Mouse (Mus musculus) liver, adult 2 months (tissue): ENCODE measurements around the gene Spata13. TPM values are rescaled to one million over a fixed set of nuclear protein-coding genes. Genes with fewer than 3 reads are reported as not detected.
A peak's percentile ranks its signal among the peaks of the same experiment; 100 is the strongest.

Experiments used
- DNase-seq: peaks from one replicate; pipeline ENCODE4 v3.0.0-alpha.2; 2011; ENCODE audit warnings: low read depth, low spot score; ENCODE audit errors: extremely low read depth
- H3K27ac ChIP-seq: fragments of 200-500 bp; replicated peaks from 2 replicates; pipeline ENCODE4 v1.5.1; 2012; ENCODE audit warnings: low read depth, mild to moderate bottlenecking, control low read depth, inconsistent platforms, low read length; ENCODE audit not compliant: insufficient read depth
- H3K27me3 ChIP-seq: fragments of 200-500 bp; 2 replicates; pipeline ENCODE4 v1.6.1; 2012; ENCODE audit warnings: mild to moderate bottlenecking, moderate library complexity, low read length, inconsistent platforms; ENCODE audit not compliant: control insufficient read depth, insufficient read depth
- H3K36me3 ChIP-seq: fragments of 200-500 bp; 2 replicates; pipeline ENCODE4 v1.6.1; 2012; ENCODE audit warnings: low read length, inconsistent platforms; ENCODE audit not compliant: control insufficient read depth, insufficient read depth
- H3K4me1 ChIP-seq: fragments of 200-500 bp; 2 replicates; pipeline ENCODE4 v1.6.1; 2011; ENCODE audit warnings: low read length; ENCODE audit not compliant: control insufficient read depth, insufficient read depth
- H3K4me3 ChIP-seq: fragments of 200-500 bp; 2 replicates; pipeline ENCODE4 v1.5.1; 2011; ENCODE audit warnings: low read depth, mild to moderate bottlenecking, control low read depth, low read length, moderate library complexity; ENCODE audit not compliant: insufficient read depth
- H3K79me2 ChIP-seq: fragments of 200-500 bp; 2 replicates; pipeline ENCODE4 v1.6.1; 2012; ENCODE audit warnings: inconsistent platforms, mild to moderate bottlenecking, low read length, moderate library complexity; ENCODE audit not compliant: control insufficient read depth, insufficient read depth
- H3K9ac ChIP-seq: fragments of 200-500 bp; 2 replicates; pipeline ENCODE4 v1.6.1; 2012; ENCODE audit warnings: low read depth, mild to moderate bottlenecking, control low read depth, inconsistent platforms, low read length
- CTCF ChIP-seq: fragments of 200-500 bp; IDR thresholded peaks from 2 replicates; pipeline ENCODE4 v1.5.1; 2011; ENCODE audit warnings: low read depth, low read length, control low read depth
- POLR2A ChIP-seq: fragments of 200-500 bp; IDR thresholded peaks from 2 replicates; pipeline ENCODE4 v1.6.1; 2011; ENCODE audit warnings: low read length, control low read depth; ENCODE audit not compliant: insufficient read depth; ENCODE audit errors: extremely low read depth
- WGBS: fragments of 180-500 bp; shearing (Covaris S2); methylation state at CpG from one replicate; pipeline ENCODE4 v1.1.7; 2018; 5-methylcytosine and 5-hydroxymethylcytosine counted together
- polyA plus RNA-seq: library from polyadenylated mRNA; depleted of rRNA; stranded (reverse); fragments of >200 nt; gene quantifications from 2 replicates; pipeline ENCODE4 v1.2.3, GENCODE M21; 2012
- total RNA-seq: library from RNA; depleted of rRNA; stranded (reverse); fragments of >200 nt; gene quantifications from 2 replicates; pipeline ENCODE4 v1.2.3, GENCODE M21; 2014

Gene Spata13
- total and polyA plus RNA-seq, 2 experiments, result 11.9 to 20.6 TPM

GRCm38 (mm10) chr14:60746141-60746540, 112.3 kb downstream of the Spata13 start:
- WGBS, result 88% methylated on average over 10 of the region's 10 CpGs
- H3K36me3 ChIP-seq, result peaks cover 29% of the 10 kb centered on the region; the same call in 1 of the 2 replicates
- no peak overlapping the region for H3K9ac ChIP-seq
- H3K27ac ChIP-seq, result no peak overlapping the region
- H3K27me3 ChIP-seq, result no peaks in the 10 kb centered on the region
- H3K4me3 ChIP-seq, result no peak overlapping the region
- no peaks in the 10 kb centered on the region; the same call in 1 of the 2 replicates for H3K4me1 ChIP-seq
- peak; percentile 27 for DNase-seq
- no peaks in the 10 kb centered on the region for H3K79me2 ChIP-seq
- TF ChIP-seq CTCF, result no peak
- TF ChIP-seq POLR2A, result no peak

GRCm38 (mm10) chr14:60747154-60747870, 113.5 kb downstream of the Spata13 start:
- Histone ChIP-seq H3K36me3 (peaks cover 29% of the 10 kb centered on the region; the same call in 1 of the 2 replicates), H3K9ac (no peak overlapping the region), H3K27ac (no peak overlapping the region), H3K27me3 (no peaks in the 10 kb centered on the region), H3K4me3 (no peak overlapping the region), H3K79me2 (no peaks in the 10 kb centered on the region), H3K4me1 (no peaks in the 10 kb centered on the region; the same call in 1 of the 2 replicates)
- DNase-seq, result no peak
- WGBS, result 93% methylated on average over 21 of the region's 21 CpGs
- TF ChIP-seq POLR2A (no peak), CTCF (no peak)

GRCm38 (mm10) chr14:60749880-60750279, 116.1 kb downstream of the Spata13 start:
- Histone ChIP-seq H3K36me3 (peaks cover 44% of the 10 kb centered on the region), H3K27ac (no peak overlapping the region), H3K4me3 (no peak overlapping the region), H3K4me1 (no peaks in the 10 kb centered on the region), H3K27me3 (no peaks in the 10 kb centered on the region), H3K9ac (no peak overlapping the region), H3K79me2 (no peaks in the 10 kb centered on the region)
- no peak for DNase-seq
- WGBS, result 61% methylated on average over 12 of the region's 12 CpGs
- TF ChIP-seq POLR2A (no peak), CTCF (no peak)

- no peak for DNase-seq
- Histone ChIP-seq H3K79me2 (no peaks in the 10 kb centered on the region), H3K27ac (no peak overlapping the region), H3K36me3 (peaks cover 49% of the 10 kb centered on the region), H3K4me3 (no peak overlapping the region), H3K27me3 (no peaks in the 10 kb centered on the region), H3K9ac (no peak overlapping the region), H3K4me1 (no peaks in the 10 kb centered on the region)
- no peak for TF ChIP-seq CTCF
- no peak for TF ChIP-seq POLR2A
- whole genome bisulfite sequencing, result 96% methylated on average over 16 of the region's 16 CpGs
Observed at GRCm38 (mm10) chr14:60751581-60751980, 117.8 kb downstream of the Spata13 start.

GRCm38 (mm10) chr14:60752892-60753800, 119.3 kb downstream of the Spata13 start:
- H3K4me3 ChIP-seq, result no peak overlapping the region
- no peaks in the 10 kb centered on the region for H3K4me1 ChIP-seq
- no peak overlapping the region for H3K9ac ChIP-seq
- H3K27me3 ChIP-seq, result no peaks in the 10 kb centered on the region
- no peaks in the 10 kb centered on the region for H3K79me2 ChIP-seq
- TF ChIP-seq CTCF (no peak), POLR2A (no peak)
- DNase-seq, result no peak
- 94% methylated on average over 14 of the region's 14 CpGs for WGBS
- peaks cover 50% of the 10 kb centered on the region for H3K36me3 ChIP-seq
- no peak overlapping the region for H3K27ac ChIP-seq

- TF ChIP-seq POLR2A (no peak), CTCF (no peak)
- WGBS, result 96% methylated on average over 10 of the region's 10 CpGs
- no peak overlapping the region for H3K9ac ChIP-seq
- H3K4me3 ChIP-seq, result no peak overlapping the region
- no peaks in the 10 kb centered on the region for H3K27me3 ChIP-seq
- H3K27ac ChIP-seq, result no peak overlapping the region
- no peaks in the 10 kb centered on the region for H3K79me2 ChIP-seq
- H3K4me1 ChIP-seq, result no peaks in the 10 kb centered on the region
- H3K36me3 ChIP-seq, result peaks cover 53% of the 10 kb centered on the region
- no peak for DNase-seq
Observed at GRCm38 (mm10) chr14:60753801-60754126, 120.0 kb downstream of the Spata13 start.
